Mouse (Mus musculus) myocyte (in vitro differentiated cells): ENCODE measurements around the gene Tor4a.

Experiments
- CEBPB ChIP-seq: IDR thresholded peaks from 2 replicates; pipeline ENCODE4 v1.6.1; 2011; ENCODE audit warnings: mild to moderate bottlenecking, moderate library complexity; ENCODE audit not compliant: poor library complexity, insufficient read depth, severe bottlenecking
- MYOG ChIP-seq, 3 experiments: IDR thresholded peaks; one replicate each; pipeline ENCODE4 v1.6.1; 2011; ENCODE audit warnings: control low read depth in 2 of 3, low read depth in 2 of 3, mild to moderate bottlenecking in 2 of 3; ENCODE audit not compliant: insufficient read length in 2 of 3, control insufficient read depth in 1 of 3, insufficient read depth in 1 of 3
- POLR2A ChIP-seq: IDR thresholded peaks from one replicate; pipeline ENCODE4 v1.6.1; 2011; ENCODE audit warnings: low read depth, mild to moderate bottlenecking, control low read depth, moderate library complexity; ENCODE audit not compliant: insufficient read length
- POLR2AphosphoS2 ChIP-seq: IDR thresholded peaks from one replicate; pipeline ENCODE4 v1.6.1; 2011; ENCODE audit warnings: low read depth, control low read depth; ENCODE audit not compliant: insufficient read length
- SRF ChIP-seq: IDR thresholded peaks from one replicate; pipeline ENCODE4 v1.6.1; 2011; ENCODE audit warnings: low read depth; ENCODE audit not compliant: control insufficient read depth, insufficient read length
- TCF12 ChIP-seq: IDR thresholded peaks from one replicate; pipeline ENCODE4 v1.6.1; 2011; ENCODE audit warnings: mild to moderate bottlenecking, control low read depth; ENCODE audit not compliant: poor library complexity, insufficient read depth, severe bottlenecking
- USF1 ChIP-seq: IDR thresholded peaks from one replicate; pipeline ENCODE4 v1.6.1; 2011; ENCODE audit warnings: low read depth, mild to moderate bottlenecking, control low read depth, moderate library complexity

- TF ChIP-seq POLR2AphosphoS2 (no peak), POLR2A (no peak), USF1 (no peak), SRF (no peak), MYOG (IDR thresholded peaks at IDR 0.05; ENCODE audit: control insufficient read depth in 1 of 3, insufficient read depth in 1 of 3, insufficient read length in 2 of 3, low read depth in 2 of 3) (no peak), TCF12 (no peak), CEBPB (no peak)
These were observed 24.9 kb downstream of the Tor4a start for GRCm38 (mm10) chr2:25171769-25172153.
